In the genomic region with DNA sequence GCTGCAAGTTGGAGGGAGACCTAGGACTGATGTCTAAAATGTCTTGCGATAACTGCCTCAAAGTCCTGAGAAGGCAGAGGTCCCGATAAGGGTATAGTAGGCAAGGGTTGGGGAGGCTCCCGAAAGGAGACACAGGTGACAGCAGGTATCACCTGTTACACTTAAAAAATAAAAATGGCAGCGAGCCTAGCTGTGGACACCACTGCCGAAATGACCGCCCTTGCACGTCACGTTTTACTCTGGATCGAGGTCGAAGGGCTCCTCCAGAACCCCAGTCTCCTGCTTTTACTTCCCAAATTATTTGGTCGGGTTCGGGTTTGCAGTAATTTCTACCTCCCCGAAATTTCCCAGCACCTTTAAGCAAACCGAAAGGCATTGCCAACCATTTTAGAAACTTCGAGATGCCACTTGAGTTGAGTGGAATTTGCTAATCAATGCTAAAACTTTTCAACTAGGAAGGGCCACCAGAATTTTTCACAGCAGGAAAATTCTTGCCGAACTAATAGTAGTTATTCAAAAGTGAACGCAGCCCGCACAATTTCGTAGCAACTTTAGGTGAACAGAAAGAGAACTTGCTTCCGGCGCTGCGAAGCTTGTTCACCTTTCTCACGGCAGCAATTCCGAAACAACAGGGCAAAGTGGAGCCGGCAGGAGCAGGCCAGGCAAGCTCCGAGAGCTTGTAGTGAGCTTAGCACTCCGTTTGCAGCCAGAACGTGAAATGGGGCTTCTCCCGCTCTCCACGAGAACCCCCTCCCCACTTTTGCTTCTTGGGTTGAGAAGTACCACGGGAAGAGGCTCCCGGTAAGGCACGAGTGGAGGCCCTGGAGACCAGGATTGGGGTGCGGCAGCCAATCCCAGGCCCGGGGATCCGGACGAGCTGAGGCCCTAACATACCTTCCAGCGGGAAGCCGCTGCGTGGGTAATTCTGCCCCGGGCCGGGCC, we compare ENCODE assay signal across 7 mouse cellular contexts. TPM values are rescaled to one million over a fixed set of nuclear protein-coding genes. Genes with fewer than 3 reads are reported as not detected.
A peak's percentile ranks its signal among the peaks of the same experiment; 100 is the strongest.
DNase-seq lines count a peak whose midpoint lies in the region; ATAC-seq and TF ChIP-seq lines count a peak whose summit lies in the region.

No protein-coding gene starts in this region.

- H3K4me2 ChIP-seq in lung, postnatal 0 days (replicated peaks; ENCODE audit: low read depth, low read length): peak overlapping the region; percentile 51
- peak overlapping the region; percentile 51 for H3K4me2 ChIP-seq in limb, embryonic 14.5 days (replicated peaks; ENCODE audit: low read depth, low read length, severe bottlenecking)

- H3K4me1 ChIP-seq in lung, postnatal 0 days (ENCODE audit: insufficient read depth, low read depth, low read length): peaks cover 8% of the 10 kb centered on the region; the same call in 1 of the 2 replicates
- peaks cover 74% of the 10 kb centered on the region for H3K4me1 ChIP-seq in forebrain, embryonic 10.5 days
- peaks cover 7% of the 10 kb centered on the region for H3K4me1 ChIP-seq in limb, embryonic 14.5 days (ENCODE audit: control insufficient read depth, insufficient read depth, low read length)

- H3K36me3 ChIP-seq in lung, postnatal 0 days (ENCODE audit: insufficient read depth, low read length): no peaks in the 10 kb centered on the region
- no peaks in the 10 kb centered on the region for H3K36me3 ChIP-seq in forebrain, embryonic 10.5 days (replicated peaks)
- no peaks in the 10 kb centered on the region for H3K36me3 ChIP-seq in limb, embryonic 14.5 days (ENCODE audit: control insufficient read depth, insufficient read depth, low read length)

- peak; percentile 37; the same call in 1 of the 2 replicates for ATAC-seq in lung, postnatal 0 days
- ATAC-seq in limb, embryonic 14.5 days (ENCODE audit: low FRiP score, low read depth): no peak

- no peak overlapping the region for H3K27ac ChIP-seq in lung, postnatal 0 days (ENCODE audit: low read length)
- H3K27ac ChIP-seq in forebrain, embryonic 10.5 days: peak overlapping the region; percentile 85
- no peak overlapping the region for H3K27ac ChIP-seq in limb, embryonic 14.5 days (replicated peaks; ENCODE audit: low read depth, low read length)

- peaks cover 86% of the 10 kb centered on the region for H3K27me3 ChIP-seq in lung, postnatal 0 days (replicated peaks; ENCODE audit: insufficient read depth, low read length)
- peaks cover 100% of the 10 kb centered on the region for H3K27me3 ChIP-seq in forebrain, embryonic 10.5 days (ENCODE audit: poor library complexity, severe bottlenecking)
- peaks cover 97% of the 10 kb centered on the region for H3K27me3 ChIP-seq in limb, embryonic 14.5 days (ENCODE audit: control insufficient read depth, insufficient read depth, low read length)

- TF ChIP-seq POLR2A in limb, embryonic 14.5 days (IDR thresholded peaks at IDR 0.05; ENCODE audit: borderline replicate concordance, extremely low read depth, insufficient read depth, insufficient read length): no peak

- no peaks in the 10 kb centered on the region for H3K9me3 ChIP-seq in lung, postnatal 0 days (ENCODE audit: low read length)
- no peaks in the 10 kb centered on the region for H3K9me3 ChIP-seq in forebrain, embryonic 10.5 days
- H3K9me3 ChIP-seq in limb, embryonic 14.5 days (ENCODE audit: control insufficient read depth, low read length): no peaks in the 10 kb centered on the region

- no peak for TF ChIP-seq CTCF in lung, postnatal 0 days (IDR thresholded peaks at IDR 0.05)

- TF ChIP-seq EP300 in lung, postnatal 0 days (IDR thresholded peaks at IDR 0.05): no peak

- peak overlapping the region; percentile 35 for H3K4me3 ChIP-seq in lung, postnatal 0 days (ENCODE audit: low read depth, low read length)
- peak overlapping the region; percentile 54 for H3K4me3 ChIP-seq in forebrain, embryonic 10.5 days
- H3K4me3 ChIP-seq in limb, embryonic 14.5 days (replicated peaks; ENCODE audit: low read length): peak overlapping the region; percentile 35

- DNase-seq in lung, postnatal 0 days (ENCODE audit: low spot score): no peak
- DNase-seq in lung, postnatal 10 days: no peak
- peak; percentile 65 for DNase-seq in forebrain, embryonic 10.5 days (ENCODE audit: extremely low spot score, low spot score)
- no peak for DNase-seq in limb, embryonic 14.5 days (ENCODE audit: low spot score)
- peak; percentile 48 for DNase-seq in yolk sac, embryonic 10.5 days (ENCODE audit: low spot score)
- DNase-seq in layer of hippocampus, adult 9-11 months: no peak
- DNase-seq in adrenal gland, adult 18-20 months (ENCODE audit: low spot score in 2 of 2): no peak

- WGBS in lung, postnatal 0 days: 1% methylated on average over 42 of the region's 42 CpGs
- WGBS in forebrain, embryonic 10.5 days: under 1% methylated on average over 42 of the region's 42 CpGs
- 1% methylated on average over 41 of the region's 42 CpGs for WGBS in limb, embryonic 14.5 days

- no peak overlapping the region for H3K9ac ChIP-seq in lung, postnatal 0 days (replicated peaks; ENCODE audit: low read depth)
- no peak overlapping the region for H3K9ac ChIP-seq in limb, embryonic 14.5 days (ENCODE audit: low read depth, low read length, severe bottlenecking)

RNA-seq across cellular contexts. Expression of a gene that starts 0.9 kb away (rescaled TPM):
- polyA plus RNA-seq in lung, postnatal 0 days (2015; fragmentation: Nextera tagmentation; extraction: Ambion mirVana): not detected in 2 replicates
- polyA plus RNA-seq in forebrain, embryonic 10.5 days (2016; fragmentation: Nextera tagmentation; extraction: Ambion mirVana): 12.2 and 13.0 TPM in 2 replicates
- 0.54 and 0.69 TPM in 2 replicates for polyA plus RNA-seq in limb, embryonic 14.5 days (2012; rRNA removed)
- 0.97 and 0.99 TPM in 2 replicates for polyA plus RNA-seq in limb, embryonic 14.5 days (2014; fragmentation: Nextera tagmentation; extraction: Ambion mirVana)
- total RNA-seq in adrenal gland, adult 18-20 months (2021): not detected

Comparison
In these comparisons a context has a peak if more than half of its experiments do, and no peak if none do; other contexts are left out.
1. DNase-seq: peak in forebrain, embryonic 10.5 days (single experiment) and yolk sac, embryonic 10.5 days (single experiment); none in lung, postnatal 0 days (single experiment), lung, postnatal 10 days (single experiment), limb, embryonic 14.5 days (single experiment), layer of hippocampus, adult 9-11 months (single experiment) and adrenal gland, adult 18-20 months (0 of 2).
2. Peak in every context shown above with its lines, with median percentiles within 50 percentile points of each other: H3K4me3 ChIP-seq.